Mouse (Mus musculus) stomach, embryonic 15.5 days (tissue): Measurements from ENCODE around the gene Cd80. TPM values are rescaled to one million over a fixed set of nuclear protein-coding genes. Genes with fewer than 3 reads are reported as not detected.
A peak's percentile ranks its signal among the peaks of the same experiment; 100 is the strongest.

ENCODE experiments used
- ATAC-seq: fragments of 200-750 bp; cut with Nextera tagmentation; 2 replicates; pipeline ENCODE4 v1.8.0; 2017; ENCODE audit warnings: low read depth, moderate number of reproducible peaks, moderate TSS enrichment; ENCODE audit not compliant: insufficient read depth, low FRiP score
- H3K27ac ChIP-seq: fragments of 300-500 bp; sonication (generic); 2 replicates; pipeline ENCODE4 v1.5.1; 2015; ENCODE audit warnings: mild to moderate bottlenecking, inconsistent platforms
- H3K27me3 ChIP-seq: fragments of 300-500 bp; sonication (generic); replicated peaks from 2 replicates; pipeline ENCODE4 v1.6.1; 2015; ENCODE audit warnings: inconsistent platforms
- H3K36me3 ChIP-seq: fragments of 300-500 bp; sonication (generic); 2 replicates; pipeline ENCODE4 v1.6.1; 2015; ENCODE audit warnings: inconsistent platforms
- H3K4me1 ChIP-seq: fragments of 300-500 bp; sonication (generic); 2 replicates; pipeline ENCODE4 v1.6.1; 2015; ENCODE audit warnings: inconsistent platforms
- H3K4me2 ChIP-seq: fragments of 300-500 bp; sonication (generic); 2 replicates; pipeline ENCODE4 v1.6.1; 2015; ENCODE audit warnings: mild to moderate bottlenecking, inconsistent platforms
- H3K4me3 ChIP-seq: fragments of 300-500 bp; sonication (generic); replicated peaks from 2 replicates; pipeline ENCODE4 v1.5.1; 2015; ENCODE audit warnings: inconsistent platforms
- H3K9ac ChIP-seq: fragments of 300-500 bp; sonication (generic); 2 replicates; pipeline ENCODE4 v1.6.1; 2015; ENCODE audit warnings: inconsistent platforms
- H3K9me3 ChIP-seq: fragments of 300-500 bp; sonication (generic); 2 replicates; pipeline ENCODE4 v1.6.1; 2016; ENCODE audit warnings: inconsistent platforms
- WGBS: fragments of 180-500 bp; shearing (Covaris S2); methylation state at CpG from one replicate; pipeline ENCODE4 v1.1.7; 2015; 5-methylcytosine and 5-hydroxymethylcytosine counted together
- polyA plus RNA-seq: library from polyadenylated mRNA; unstranded; fragments of >200 nt; fragmentation: Nextera tagmentation; extraction: Ambion mirVana; gene quantifications from 2 replicates; pipeline ENCODE4 v1.2.1, GENCODE M21; 2015

The Cd80 gene
- polyA plus RNA-seq, 1 experiment from 2014 or later, result 0.55 TPM

DNA sequence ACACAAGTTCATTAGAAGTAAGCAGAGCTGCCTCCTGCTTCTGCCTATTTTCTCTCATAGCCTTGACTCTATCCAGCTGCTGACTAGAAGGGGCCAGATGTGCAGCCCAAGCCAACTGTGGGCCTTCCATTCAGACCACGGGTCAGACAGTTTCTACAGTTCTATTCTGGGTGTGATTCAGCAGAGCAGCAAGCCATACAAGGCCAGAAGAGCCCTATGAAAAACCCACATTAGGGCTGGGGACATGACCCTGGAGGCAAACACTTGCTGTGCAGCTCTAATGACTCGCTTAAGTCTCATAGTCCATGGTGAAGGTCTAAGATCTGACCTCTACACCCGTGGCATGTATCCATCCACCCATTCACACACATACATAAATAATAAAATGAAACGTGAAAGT is 10.7 kb downstream of the Cd80 start:
- no peak overlapping the region for H3K27ac ChIP-seq
- H3K4me3 ChIP-seq, result no peak overlapping the region
- H3K4me1 ChIP-seq, result no peaks in the 10 kb centered on the region
- H3K36me3 ChIP-seq, result no peaks in the 10 kb centered on the region
- no peaks in the 10 kb centered on the region for H3K9me3 ChIP-seq
- no peaks in the 10 kb centered on the region for H3K27me3 ChIP-seq
- no peak overlapping the region for H3K9ac ChIP-seq
- no peak overlapping the region for H3K4me2 ChIP-seq
- WGBS, result 75% methylated on average over 4 of the region's 4 CpGs
- ATAC-seq, result no peak

DNA sequence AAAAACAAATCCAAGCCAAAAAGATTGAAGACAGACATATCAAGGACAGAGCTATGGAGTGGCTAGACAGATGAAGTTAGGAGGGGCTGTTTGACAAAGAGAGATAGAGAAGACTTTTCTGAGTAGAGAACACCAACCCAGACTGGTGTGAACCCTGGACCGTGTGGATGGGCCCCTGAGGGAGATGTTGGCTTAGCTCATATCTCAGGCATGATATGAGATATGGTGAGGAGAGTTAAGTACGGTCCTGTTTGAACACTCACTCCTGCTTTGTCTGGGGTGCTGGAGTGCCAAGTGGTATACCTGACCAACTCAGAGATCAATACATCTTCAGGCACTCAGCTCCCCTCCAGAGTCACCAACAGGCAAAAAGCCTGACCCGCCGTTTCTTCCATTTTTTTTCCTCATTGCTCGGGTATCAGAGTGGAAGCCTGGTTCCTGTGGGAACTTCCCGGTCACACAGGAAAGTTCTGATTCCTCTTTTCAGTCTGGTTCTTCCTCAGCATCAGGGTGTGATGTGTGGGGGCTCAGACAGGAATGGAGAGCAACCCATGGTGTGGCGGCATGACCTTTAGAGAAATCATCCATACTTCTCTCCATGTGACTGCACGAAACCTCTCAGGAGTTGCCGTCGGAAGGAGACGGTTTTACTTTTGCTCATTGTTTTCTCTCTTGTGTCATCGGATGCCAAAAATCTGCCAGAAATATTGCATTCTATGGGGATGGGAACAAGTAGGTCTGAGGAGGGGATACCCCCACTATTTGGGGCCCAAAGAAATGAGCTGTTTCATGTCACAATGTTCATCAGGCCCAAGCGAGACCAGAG is 11.9 kb downstream of the Cd80 start:
- H3K9me3 ChIP-seq, result no peaks in the 10 kb centered on the region

DNA sequence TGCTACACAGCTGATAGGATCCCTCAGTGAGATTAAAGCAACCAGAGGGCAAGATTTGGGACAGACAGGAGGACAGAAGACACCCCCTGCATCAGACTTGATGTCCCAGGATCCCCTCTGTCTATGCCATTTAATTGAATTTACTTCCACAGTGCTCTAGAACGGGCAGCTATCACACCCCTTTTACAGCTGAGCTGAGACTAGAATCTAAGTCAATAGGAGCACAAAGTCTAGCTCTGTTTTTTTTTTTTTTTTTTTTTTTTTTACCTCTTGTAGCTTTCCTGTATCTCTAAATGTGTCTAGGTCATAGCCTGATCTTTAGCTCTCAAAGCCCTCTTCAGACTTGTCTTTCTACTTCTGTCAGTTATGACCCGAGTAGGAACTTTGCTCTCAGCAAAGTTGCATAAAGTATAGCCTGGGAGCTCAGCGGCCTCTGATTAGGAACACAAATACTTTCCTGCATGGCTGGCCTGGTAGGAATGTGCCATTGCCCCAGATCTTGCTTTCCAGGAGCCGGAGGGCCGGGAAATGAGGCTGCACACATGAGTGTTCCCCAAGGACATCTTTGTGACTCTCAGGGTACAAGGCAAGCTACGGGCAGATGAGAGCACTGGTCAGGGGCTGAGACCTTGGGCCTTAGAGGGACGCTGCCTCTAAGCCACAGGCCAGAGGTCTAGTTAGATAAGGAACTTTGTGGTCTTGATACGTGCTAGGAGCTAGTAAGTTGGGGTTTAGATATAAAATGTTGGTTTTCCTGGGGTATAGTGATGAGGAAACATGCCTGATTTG is 12.8 kb downstream of the Cd80 start:
- Histone ChIP-seq H3K36me3 (no peaks in the 10 kb centered on the region), H3K4me1 (no peaks in the 10 kb centered on the region), H3K27ac (no peak overlapping the region), H3K27me3 (no peaks in the 10 kb centered on the region), H3K9me3 (no peaks in the 10 kb centered on the region), H3K4me3 (no peak overlapping the region), H3K9ac (no peak overlapping the region), H3K4me2 (no peak overlapping the region)
- no peak for ATAC-seq
- WGBS, result 63% methylated on average over 8 of the region's 8 CpGs

More for the DNA sequence above, 11.9 kb downstream of the Cd80 start:
- Histone ChIP-seq H3K4me2 (no peak overlapping the region), H3K4me3 (no peak overlapping the region), H3K9ac (no peak overlapping the region), H3K27ac (no peak overlapping the region), H3K36me3 (no peaks in the 10 kb centered on the region), H3K4me1 (no peaks in the 10 kb centered on the region), H3K27me3 (no peaks in the 10 kb centered on the region)
- peak; percentile 46; the same call in 1 of the 2 replicates for ATAC-seq
- WGBS, result 74% methylated on average over 13 of the region's 13 CpGs

DNA sequence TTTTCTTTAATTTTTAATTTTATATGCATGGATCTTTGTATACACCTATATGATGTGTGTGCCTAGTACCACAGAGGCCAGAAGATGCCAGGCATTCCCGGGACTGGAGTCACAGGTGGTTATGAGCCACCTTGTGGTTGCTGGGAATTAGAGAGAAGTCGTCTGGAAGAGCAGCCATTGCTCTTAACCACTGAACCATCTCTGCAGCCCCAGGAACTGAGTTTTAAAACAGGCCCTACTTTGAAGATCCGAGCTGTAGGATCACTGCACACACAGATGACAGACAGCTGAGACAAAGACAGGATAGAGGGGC is 13.3 kb downstream of the Cd80 start:
- no peak for ATAC-seq
- Histone ChIP-seq H3K4me2 (no peak overlapping the region), H3K27me3 (no peaks in the 10 kb centered on the region), H3K4me1 (no peaks in the 10 kb centered on the region), H3K4me3 (no peak overlapping the region), H3K9me3 (no peaks in the 10 kb centered on the region), H3K27ac (no peak overlapping the region), H3K36me3 (no peaks in the 10 kb centered on the region), H3K9ac (no peak overlapping the region)
- WGBS, result 42% methylated on average over 3 of the region's 3 CpGs

DNA sequence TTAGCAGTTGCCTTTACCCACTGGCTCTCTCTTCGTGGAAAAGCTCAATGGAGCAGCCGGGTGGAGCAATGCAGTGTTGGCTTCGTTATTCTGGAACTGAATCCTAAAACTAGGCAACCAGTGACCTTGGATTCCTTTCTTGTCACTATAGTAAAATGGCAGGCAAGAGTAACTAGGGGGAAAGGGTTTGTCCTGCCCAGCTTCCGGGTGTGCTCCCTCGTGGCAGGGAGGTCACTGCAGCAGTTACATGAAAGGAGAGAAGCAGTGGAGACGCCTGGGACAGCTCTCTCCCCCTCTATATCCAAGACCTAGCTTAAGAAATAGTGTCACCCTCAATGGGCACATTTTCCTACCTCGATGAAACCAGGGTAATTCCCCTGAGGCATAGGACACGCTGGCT is 14.1 kb downstream of the Cd80 start:
- Histone ChIP-seq H3K9ac (no peak overlapping the region), H3K4me1 (no peaks in the 10 kb centered on the region), H3K4me2 (no peak overlapping the region), H3K4me3 (no peak overlapping the region), H3K27me3 (no peaks in the 10 kb centered on the region), H3K27ac (no peak overlapping the region), H3K9me3 (no peaks in the 10 kb centered on the region), H3K36me3 (no peaks in the 10 kb centered on the region)
- WGBS, result 77% methylated on average over 8 of the region's 8 CpGs
- ATAC-seq, result no peak

DNA sequence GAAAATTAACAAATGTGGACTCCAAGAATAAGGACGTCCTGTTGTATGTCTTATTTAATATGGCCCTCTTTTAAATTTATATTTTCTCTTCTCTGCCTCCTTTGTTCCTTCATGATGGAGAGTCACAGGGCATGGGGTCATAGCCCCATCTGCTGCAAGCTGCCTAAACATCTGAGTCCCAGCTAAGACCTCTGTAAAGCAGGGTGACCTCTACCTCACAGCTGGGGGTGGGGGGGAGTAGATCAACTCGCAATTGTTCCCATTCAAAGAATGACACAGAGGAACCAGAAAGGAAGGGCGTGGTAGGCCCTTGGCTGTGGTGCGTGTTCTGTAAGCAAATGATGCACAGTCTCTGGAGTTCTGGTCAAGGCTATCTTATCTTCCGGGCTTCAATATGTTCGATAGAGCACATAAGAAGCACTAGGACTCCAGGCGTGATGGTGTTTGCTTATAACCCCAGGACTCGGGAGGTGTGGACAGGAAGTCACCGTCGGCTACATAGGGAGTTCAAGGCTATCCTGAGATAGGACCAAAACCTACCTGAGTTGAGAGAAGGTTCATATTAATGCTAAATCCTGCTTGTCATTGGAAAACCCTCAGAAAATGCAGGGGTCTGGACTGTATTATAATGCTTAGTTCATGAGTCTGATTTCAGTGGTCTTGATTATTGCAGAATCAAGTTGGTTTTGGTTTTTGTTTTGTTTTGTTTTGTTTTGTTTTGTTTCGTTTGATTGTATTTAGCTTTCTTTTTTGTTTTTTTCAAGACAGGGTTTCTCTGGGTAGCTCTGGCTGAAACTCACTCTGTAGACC is 16.5 kb downstream of the Cd80 start:
- no peaks in the 10 kb centered on the region for H3K36me3 ChIP-seq
- H3K9me3 ChIP-seq, result no peaks in the 10 kb centered on the region
- no peak overlapping the region for H3K9ac ChIP-seq
- H3K4me1 ChIP-seq, result 0 out of 2 replicates have a peak, but pooled peaks cover 1% of the 10 kb centered on the region
- no peak overlapping the region for H3K27ac ChIP-seq
- H3K27me3 ChIP-seq, result no peaks in the 10 kb centered on the region
- 72% methylated on average over 11 of the region's 11 CpGs for WGBS
- no peak overlapping the region for H3K4me3 ChIP-seq
- ATAC-seq, result no peak
- H3K4me2 ChIP-seq, result no peak overlapping the region

DNA sequence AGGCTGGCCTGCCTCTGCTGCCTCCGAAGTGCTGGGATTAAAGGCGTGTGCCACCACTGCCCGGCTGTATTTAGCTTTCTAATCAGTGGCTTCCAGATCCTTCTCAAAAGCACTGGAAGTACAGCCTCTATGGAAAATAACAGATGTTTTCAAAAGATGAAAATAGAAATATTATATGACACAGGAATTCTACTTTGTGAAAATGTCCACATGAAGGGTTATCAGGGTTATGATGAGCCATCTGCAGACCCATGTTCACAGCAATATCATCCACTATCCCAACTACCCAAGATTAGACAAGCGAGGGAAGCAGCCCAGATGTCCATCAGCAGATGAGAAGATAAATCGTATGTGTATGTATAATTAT is 17.1 kb downstream of the Cd80 start:
- 0 out of 2 replicates have a peak, but pooled peaks cover 6% of the 10 kb centered on the region for H3K4me1 ChIP-seq
- no peaks in the 10 kb centered on the region for H3K9me3 ChIP-seq
- WGBS, result 84% methylated on average over 5 of the region's 5 CpGs
- H3K4me2 ChIP-seq, result no peak overlapping the region
- H3K4me3 ChIP-seq, result no peak overlapping the region
- H3K9ac ChIP-seq, result no peak overlapping the region
- H3K36me3 ChIP-seq, result no peaks in the 10 kb centered on the region
- no peaks in the 10 kb centered on the region for H3K27me3 ChIP-seq
- no peak for ATAC-seq
- no peak overlapping the region for H3K27ac ChIP-seq

DNA sequence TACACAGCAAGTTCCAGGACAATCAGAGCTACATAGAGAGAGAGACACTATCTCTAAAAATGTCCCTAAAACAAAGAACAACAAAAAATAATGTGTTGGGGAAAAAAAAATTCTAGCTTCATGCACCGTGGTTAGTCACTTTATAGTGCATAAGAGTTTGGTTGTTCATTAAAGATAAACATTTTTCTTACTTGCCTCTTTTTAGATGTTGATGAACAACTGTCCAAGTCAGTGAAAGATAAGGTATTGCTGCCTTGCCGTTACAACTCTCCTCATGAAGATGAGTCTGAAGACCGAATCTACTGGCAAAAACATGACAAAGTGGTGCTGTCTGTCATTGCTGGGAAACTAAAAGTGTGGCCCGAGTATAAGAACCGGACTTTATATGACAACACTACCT is 18.3 kb downstream of the Cd80 start:
- ATAC-seq, result no peak
- 80% methylated on average over 5 of the region's 5 CpGs for WGBS

DNA sequence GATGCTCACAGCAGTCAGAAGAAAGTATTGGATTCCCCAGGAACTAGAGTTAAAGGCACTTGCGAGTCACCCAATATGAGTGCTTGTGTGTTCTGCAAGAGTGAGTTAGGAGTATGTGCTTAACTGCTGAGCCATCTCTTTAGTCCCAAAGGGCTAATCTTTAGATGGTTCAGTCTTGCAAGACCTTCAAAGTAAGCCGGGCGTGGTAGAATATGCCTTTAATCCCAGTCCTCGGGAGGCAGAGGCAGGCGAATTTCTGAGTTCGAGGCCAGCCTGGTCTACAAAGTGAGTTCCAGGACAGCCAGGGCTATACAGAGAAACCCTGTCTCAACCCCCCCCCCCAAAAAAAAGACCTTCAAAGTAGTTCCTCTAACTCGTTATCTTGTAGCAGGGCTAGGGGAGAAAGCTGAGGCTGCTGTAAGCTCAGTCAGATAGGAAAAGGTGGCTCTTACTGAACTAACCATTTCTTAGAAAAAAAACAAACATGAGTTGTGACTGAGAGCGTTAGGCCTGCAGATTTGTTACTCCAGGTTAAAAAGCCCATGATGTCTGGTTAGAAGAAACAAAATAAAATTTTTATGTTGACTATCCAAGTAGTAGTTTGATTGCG is 19.4 kb downstream of the Cd80 start:
- H3K4me2 ChIP-seq, result no peak overlapping the region
- H3K27me3 ChIP-seq, result no peaks in the 10 kb centered on the region
- no peak overlapping the region for H3K4me3 ChIP-seq
- 86% methylated on average over 9 of the region's 9 CpGs for WGBS
- no peaks in the 10 kb centered on the region for H3K9me3 ChIP-seq
- H3K9ac ChIP-seq, result no peak overlapping the region
- ATAC-seq, result no peak
- 0 out of 2 replicates have a peak, but pooled peaks cover 6% of the 10 kb centered on the region for H3K4me1 ChIP-seq
- no peaks in the 10 kb centered on the region for H3K36me3 ChIP-seq
- no peak overlapping the region for H3K27ac ChIP-seq

More for the DNA sequence above, 18.3 kb downstream of the Cd80 start:
- no peaks in the 10 kb centered on the region for H3K36me3 ChIP-seq
- 0 out of 2 replicates have a peak, but pooled peaks cover 6% of the 10 kb centered on the region for H3K4me1 ChIP-seq
- no peak overlapping the region for H3K4me2 ChIP-seq
- H3K9ac ChIP-seq, result no peak overlapping the region
- no peak overlapping the region for H3K4me3 ChIP-seq
- no peaks in the 10 kb centered on the region for H3K27me3 ChIP-seq
- no peaks in the 10 kb centered on the region for H3K9me3 ChIP-seq
- H3K27ac ChIP-seq, result no peak overlapping the region

DNA sequence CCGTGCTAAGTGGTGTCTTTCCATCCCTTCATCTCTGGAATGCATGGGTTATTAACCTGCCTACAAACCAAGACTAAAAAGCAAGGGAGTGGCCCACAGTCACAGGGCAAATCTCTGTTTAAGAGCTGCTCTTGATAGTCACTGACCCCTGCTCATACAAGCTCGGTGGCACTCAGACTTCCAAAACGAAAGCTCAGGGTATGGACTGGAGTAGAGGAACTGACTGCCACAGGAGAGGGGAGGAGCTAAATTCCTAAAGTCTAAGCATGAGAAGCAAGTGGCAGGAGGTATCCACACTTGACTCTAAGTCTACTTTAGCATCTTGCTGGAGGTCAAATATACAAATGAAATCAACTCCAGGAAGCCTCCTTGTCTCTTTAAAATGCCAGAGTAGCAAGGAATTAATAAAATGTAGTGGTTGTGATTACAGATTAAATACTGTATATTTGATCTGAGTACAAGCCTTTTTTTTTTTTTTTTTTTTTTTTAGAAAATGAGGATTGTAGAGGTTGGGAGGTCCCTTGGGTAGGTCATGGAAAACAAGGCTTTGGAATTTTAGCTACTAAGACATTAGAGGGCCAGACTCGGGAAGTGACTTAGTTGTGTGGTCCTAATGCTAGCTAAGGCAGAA is 20.4 kb downstream of the Cd80 start:
- H3K27ac ChIP-seq, result no peak overlapping the region
- H3K9ac ChIP-seq, result no peak overlapping the region
- no peak; the same call in 1 of the 2 replicates for ATAC-seq
- no peaks in the 10 kb centered on the region for H3K9me3 ChIP-seq
- peak overlapping the region; percentile 74; the same call in 1 of the 2 replicates for H3K4me2 ChIP-seq
- 42% methylated on average over 4 of the region's 4 CpGs for WGBS
- no peaks in the 10 kb centered on the region for H3K27me3 ChIP-seq
- 0 out of 2 replicates have a peak overlapping the region, but pooled peaks have one; percentile 37 for H3K4me3 ChIP-seq
- no peaks in the 10 kb centered on the region for H3K36me3 ChIP-seq
- 0 out of 2 replicates have a peak, but pooled peaks cover 6% of the 10 kb centered on the region for H3K4me1 ChIP-seq
